Mouse (Mus musculus) stomach, embryonic 16.5 days (tissue): ENCODE measurements around the gene Sfrp5. TPM values are rescaled to one million over a fixed set of nuclear protein-coding genes. Genes with fewer than 3 reads are reported as not detected.
A peak's percentile ranks its signal among the peaks of the same experiment; 100 is the strongest.

Experiments used
- ATAC-seq: fragments of 200-750 bp; cut with Nextera tagmentation; 2 replicates; pipeline ENCODE4 v1.8.0; 2017; ENCODE audit warnings: moderate number of reproducible peaks, moderate TSS enrichment; ENCODE audit not compliant: insufficient read depth, low FRiP score
- H3K27ac ChIP-seq: fragments of 300-500 bp; sonication (generic); 2 replicates; pipeline ENCODE4 v1.5.1; 2014; ENCODE audit warnings: low read length
- H3K27me3 ChIP-seq: fragments of 300-500 bp; sonication (generic); 2 replicates; pipeline ENCODE4 v1.6.1; 2014; ENCODE audit warnings: low read length, control low read depth, mixed read lengths; ENCODE audit not compliant: control insufficient read depth, insufficient read depth
- H3K36me3 ChIP-seq: fragments of 300-500 bp; sonication (generic); 2 replicates; pipeline ENCODE4 v1.6.1; 2014; ENCODE audit warnings: low read length; ENCODE audit not compliant: control insufficient read depth, insufficient read depth
- H3K4me1 ChIP-seq: fragments of 300-500 bp; sonication (generic); 2 replicates; pipeline ENCODE4 v1.6.1; 2014; ENCODE audit warnings: low read length, control low read depth, mixed read lengths; ENCODE audit not compliant: control insufficient read depth, insufficient read depth
- H3K4me2 ChIP-seq: fragments of 300-500 bp; sonication (generic); 2 replicates; pipeline ENCODE4 v1.6.1; 2014; ENCODE audit warnings: low read depth, low read length, mixed read lengths
- H3K4me3 ChIP-seq: fragments of 300-500 bp; sonication (generic); replicated peaks from 2 replicates; pipeline ENCODE4 v1.5.1; 2014; ENCODE audit warnings: mild to moderate bottlenecking, low read length
- H3K9ac ChIP-seq: fragments of 300-500 bp; sonication (generic); 2 replicates; pipeline ENCODE4 v1.6.1; 2014; ENCODE audit warnings: low read length
- H3K9me3 ChIP-seq: fragments of 300-500 bp; sonication (generic); replicated peaks from 2 replicates; pipeline ENCODE4 v1.6.1; 2016; ENCODE audit warnings: low read length, control low read depth; ENCODE audit not compliant: control insufficient read depth
- WGBS: fragments of 180-500 bp; shearing (Covaris S2); extraction: QIAGEN DNeasy Blood & Tissue Kit; methylation state at CpG from one replicate; pipeline ENCODE4 v1.1.7; 2014; 5-methylcytosine and 5-hydroxymethylcytosine counted together
- polyA plus RNA-seq: library from polyadenylated mRNA; unstranded; fragments of >200 nt; fragmentation: Nextera tagmentation; extraction: Ambion mirVana; gene quantifications from 2 replicates; pipeline ENCODE4 v1.2.1, GENCODE M21; 2015

Gene Sfrp5
- polyA plus RNA-seq, 1 experiment from 2014 or later = 6.9 TPM

DNA sequence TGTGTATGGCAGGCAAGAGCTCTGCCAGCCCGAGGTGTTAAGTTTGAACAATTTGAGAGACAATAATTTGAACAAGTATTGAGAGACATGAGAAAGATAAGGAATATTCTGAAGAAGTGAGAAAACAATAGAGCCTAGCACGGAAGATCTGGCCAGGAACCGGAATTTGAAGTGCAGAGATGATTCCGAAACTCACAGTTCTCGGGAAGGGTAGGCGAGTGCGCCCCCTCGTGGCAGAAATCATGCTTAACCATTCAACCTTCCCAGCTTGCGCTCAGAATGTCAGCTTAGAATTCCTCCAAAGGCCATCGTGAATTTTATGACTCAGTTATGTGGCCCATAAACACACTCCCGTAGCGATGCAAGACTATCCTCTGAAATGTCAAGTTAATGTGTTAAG is 35.9 kb downstream of the Sfrp5 start:
- no peaks in the 10 kb centered on the region for H3K9me3 ChIP-seq
- WGBS = 4% methylated on average over 12 of the region's 12 CpGs
- H3K27me3 ChIP-seq = no peaks in the 10 kb centered on the region
- H3K4me2 ChIP-seq = 0 out of 2 replicates have a peak overlapping the region, but pooled peaks have one; percentile 36
- H3K4me3 ChIP-seq = 0 out of 2 replicates have a peak overlapping the region, but pooled peaks have one; percentile 22
- H3K27ac ChIP-seq = no peak overlapping the region
- no peaks in the 10 kb centered on the region for H3K36me3 ChIP-seq
- H3K9ac ChIP-seq = peak overlapping the region; percentile 37
- H3K4me1 ChIP-seq = peaks cover 23% of the 10 kb centered on the region
- ATAC-seq = no peak

DNA sequence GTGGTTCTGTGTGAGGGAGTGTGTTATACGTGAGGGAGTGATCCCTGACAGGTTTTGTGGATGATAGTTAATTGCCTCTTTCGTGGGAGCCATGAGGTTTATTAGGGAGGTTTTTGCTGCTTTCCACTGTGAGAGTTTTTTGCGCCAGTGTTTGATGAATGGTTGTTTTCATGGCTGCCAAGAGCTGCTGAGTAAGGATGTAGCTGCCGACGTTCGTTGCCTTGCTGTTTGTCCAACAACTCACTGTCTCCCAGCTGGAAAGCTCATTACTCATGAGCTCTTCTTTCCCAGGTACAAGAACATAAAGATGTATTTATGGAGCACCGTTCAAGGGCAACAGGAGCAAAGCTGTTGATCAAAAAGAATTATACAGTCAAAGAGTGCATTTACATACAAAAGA is 37.9 kb downstream of the Sfrp5 start:
- no peak for ATAC-seq
- no peak overlapping the region for H3K4me3 ChIP-seq
- peaks cover 10% of the 10 kb centered on the region; the same call in 1 of the 2 replicates for H3K4me1 ChIP-seq
- H3K9me3 ChIP-seq = no peaks in the 10 kb centered on the region
- no peak overlapping the region for H3K4me2 ChIP-seq
- H3K9ac ChIP-seq = no peak overlapping the region
- H3K36me3 ChIP-seq = no peaks in the 10 kb centered on the region
- H3K27me3 ChIP-seq = no peaks in the 10 kb centered on the region
- H3K27ac ChIP-seq = no peak overlapping the region
- WGBS = 19% methylated on average over 7 of the region's 7 CpGs

- no peak within 1 kb of the TSS for H3K4me3 ChIP-seq
- no peak within 1 kb of the TSS for H3K9ac ChIP-seq
- no peaks in the 10 kb centered on the region for H3K27me3 ChIP-seq
- no peak for ATAC-seq
- no peaks in the 10 kb centered on the region for H3K36me3 ChIP-seq
- H3K27ac ChIP-seq = no peak within 1 kb of the TSS
- peaks cover 6% of the 10 kb centered on the region; the same call in 1 of the 2 replicates for H3K4me1 ChIP-seq
- no peak within 1 kb of the TSS for H3K4me2 ChIP-seq
- WGBS = 36% methylated on average over 5 of the region's 5 CpGs
- no peaks in the 10 kb centered on the region for H3K9me3 ChIP-seq
Observed at GRCm38 (mm10) chr19:42163764-42164163, 38.3 kb downstream of the Sfrp5 start, which contains the start of gene Zfyve27. Zfyve27 (plus strand) TSS chr19:42163951.

GRCm38 (mm10) chr19:42158246-42159017 is 43.6 kb downstream of the Sfrp5 start:
- ATAC-seq = peak; percentile 40; the same call in 1 of the 2 replicates

DNA sequence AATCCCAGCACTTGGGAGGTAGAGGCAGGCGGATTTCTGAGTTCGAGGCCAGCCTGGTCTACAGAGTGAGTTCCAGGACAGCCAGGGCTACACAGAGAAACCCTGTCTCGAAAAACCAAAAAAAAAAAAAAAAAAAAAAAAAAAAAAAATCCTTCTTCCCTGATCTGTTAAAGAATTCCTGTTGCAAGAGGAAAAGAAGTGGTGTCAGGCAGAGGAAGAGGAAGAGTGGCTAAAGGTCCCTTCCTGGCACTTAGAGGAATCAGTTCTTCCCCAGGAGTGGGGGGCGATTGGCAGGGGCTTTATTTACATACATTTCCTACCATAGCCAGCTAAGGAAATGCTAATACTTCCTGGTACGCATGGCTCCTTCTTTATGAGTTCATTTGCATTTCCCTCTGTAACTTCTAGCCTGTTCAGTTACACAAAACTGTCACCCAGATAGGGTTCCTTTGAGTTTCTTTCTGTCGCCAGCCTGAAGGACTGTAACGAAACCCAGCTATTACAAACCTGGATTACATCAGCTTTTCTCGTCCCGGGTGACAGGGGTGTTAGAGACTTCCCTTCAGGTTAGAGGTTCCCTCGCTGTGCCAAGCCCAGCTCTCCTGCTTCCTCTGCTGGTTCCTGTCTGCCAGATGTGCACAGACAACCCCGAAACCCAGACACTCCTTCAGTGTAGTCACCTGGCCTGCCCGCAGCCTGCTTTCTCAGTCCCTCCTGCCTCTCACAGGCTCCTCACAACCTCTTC is 44.4 kb downstream of the Sfrp5 start:
- Histone ChIP-seq H3K4me1 (0 out of 2 replicates have a peak, but pooled peaks cover 4% of the 10 kb centered on the region), H3K4me2 (no peak overlapping the region), H3K9me3 (no peaks in the 10 kb centered on the region), H3K27me3 (no peaks in the 10 kb centered on the region), H3K4me3 (no peak overlapping the region), H3K27ac (no peak overlapping the region), H3K9ac (0 out of 2 replicates have a peak overlapping the region, but pooled peaks have one; percentile 13), H3K36me3 (no peaks in the 10 kb centered on the region)
- 50% methylated on average over 12 of the region's 12 CpGs for WGBS
- no peak for ATAC-seq

More at GRCm38 (mm10) chr19:42158246-42159017, 43.6 kb downstream of the Sfrp5 start:
- no peak overlapping the region for H3K27ac ChIP-seq
- H3K9ac ChIP-seq = 0 out of 2 replicates have a peak overlapping the region, but pooled peaks have one; percentile 17
- whole genome bisulfite sequencing = 16% methylated on average over 13 of the region's 13 CpGs
- H3K4me3 ChIP-seq = no peak overlapping the region
- H3K4me2 ChIP-seq = peak overlapping the region; percentile 27
- H3K4me1 ChIP-seq = 0 out of 2 replicates have a peak, but pooled peaks cover 4% of the 10 kb centered on the region
- no peaks in the 10 kb centered on the region for H3K36me3 ChIP-seq
- H3K9me3 ChIP-seq = no peaks in the 10 kb centered on the region
- H3K27me3 ChIP-seq = no peaks in the 10 kb centered on the region

DNA sequence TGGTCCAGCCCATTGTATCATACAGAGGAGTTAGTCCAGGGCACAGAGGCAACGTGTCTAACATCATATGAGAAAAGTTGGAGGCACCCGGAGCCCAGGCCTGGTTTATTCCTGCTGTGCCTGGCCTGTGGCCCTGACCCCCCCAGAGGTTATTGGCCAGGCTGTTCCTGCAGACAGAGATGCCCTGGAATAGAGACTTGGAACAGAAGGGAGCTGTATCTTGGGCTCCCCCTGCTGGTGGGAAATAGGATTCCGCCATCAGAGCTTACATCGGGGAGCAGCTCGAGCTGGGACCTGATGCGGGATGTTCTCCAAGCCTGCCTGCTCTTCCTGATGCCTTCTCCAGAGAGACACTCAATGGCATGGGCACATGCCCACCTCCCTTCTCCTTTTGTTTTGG is 50.1 kb downstream of the Sfrp5 start:
- Histone ChIP-seq H3K4me3 (no peak overlapping the region), H3K9me3 (no peaks in the 10 kb centered on the region), H3K36me3 (no peaks in the 10 kb centered on the region), H3K27me3 (no peaks in the 10 kb centered on the region), H3K27ac (peak overlapping the region; percentile 20; the same call in 1 of the 2 replicates), H3K4me2 (no peak overlapping the region), H3K9ac (no peak overlapping the region), H3K4me1 (peaks cover 37% of the 10 kb centered on the region)
- peak; percentile 21; the same call in 1 of the 2 replicates for ATAC-seq
- WGBS = 3% methylated on average over 6 of the region's 6 CpGs

- H3K4me1 ChIP-seq = peaks cover 42% of the 10 kb centered on the region
- H3K27me3 ChIP-seq = no peaks in the 10 kb centered on the region
- peak overlapping the region; percentile 81 for H3K4me2 ChIP-seq
- WGBS = 8% methylated on average over 7 of the region's 7 CpGs
- H3K36me3 ChIP-seq = no peaks in the 10 kb centered on the region
- ATAC-seq = peak; percentile 61
- no peaks in the 10 kb centered on the region for H3K9me3 ChIP-seq
- peak overlapping the region; percentile 64 for H3K4me3 ChIP-seq
- peak overlapping the region; percentile 94 for H3K9ac ChIP-seq
- H3K27ac ChIP-seq = peak overlapping the region; percentile 93
Observed at GRCm38 (mm10) chr19:42148569-42148860, 53.5 kb downstream of the Sfrp5 start.
